Mouse (Mus musculus) ovary, postnatal 14 days (tissue): ENCODE measurements around the gene Nt5e.

Experiments used
- DNase-seq: peaks from one replicate; pipeline ENCODE4 v3.0.0; 2022; ENCODE audit warnings: low spot score

Gene Nt5e

GRCm38 (mm10) chr9:88394852-88395251 is 67.9 kb downstream of the Nt5e start:
- no peak for DNase-seq

GRCm38 (mm10) chr9:88398461-88398860 is 71.5 kb downstream of the Nt5e start:
- DNase-seq: no peak

- DNase-seq: no peak
Observed at GRCm38 (mm10) chr9:88404088-88404487, 77.1 kb downstream of the Nt5e start.

- no peak for DNase-seq
Observed at GRCm38 (mm10) chr9:88404515-88404914, 77.5 kb downstream of the Nt5e start.

GRCm38 (mm10) chr9:88409978-88410377 is 83.0 kb downstream of the Nt5e start:
- no peak for DNase-seq

- no peak for DNase-seq
Observed at GRCm38 (mm10) chr9:88416752-88417151, 89.8 kb downstream of the Nt5e start.
